In genomic region chr1:180175635-180176034, GRCm38 (mm10) we compare ENCODE assay signal across 15 mouse cellular contexts. TPM values are rescaled to one million over a fixed set of nuclear protein-coding genes. Genes with fewer than 3 reads are reported as not detected.
DNase-seq lines count a peak whose midpoint lies in the region; ATAC-seq and TF ChIP-seq lines count a peak whose summit lies in the region.
"Had no signal": no experiment of that assay in that cellular context is flagged by ENCODE, and none has a peak within 500 bp of the region (broad histone marks: within the 10 kb centered on the region; RNA-seq: fewer than 3 reads in every experiment).

No protein-coding gene starts in this region.

- ATAC-seq in forebrain, embryonic 16.5 days = peak; percentile 52; the same call in 1 of the 2 replicates
- no peak for ATAC-seq in forebrain, embryonic 12.5 days (ENCODE audit: low FRiP score)
- ATAC-seq in granulocyte monocyte progenitor cell, adult 5-6 weeks (replicated peaks; ENCODE audit: poor library complexity, severe bottlenecking) = no peak
- ATAC-seq in midbrain, embryonic 14.5 days (ENCODE audit: low FRiP score, low TSS enrichment) = no peak
- ATAC-seq: forebrain, embryonic 13.5 days had no signal

- no peaks in the 10 kb centered on the region for H3K9me3 ChIP-seq in forebrain, embryonic 16.5 days (ENCODE audit: control insufficient read depth, low read length)
- no peaks in the 10 kb centered on the region for H3K9me3 ChIP-seq in forebrain, embryonic 12.5 days
- H3K9me3 ChIP-seq in CH12.LX (replicated peaks; ENCODE audit: low read length) = no peaks in the 10 kb centered on the region
- no peaks in the 10 kb centered on the region for H3K9me3 ChIP-seq in midbrain, embryonic 14.5 days (ENCODE audit: control insufficient read depth, low read length)
- H3K9me3 ChIP-seq: embryonic facial prominence, embryonic 12.5 days; forebrain, embryonic 13.5 days; neural tube, embryonic 13.5 days had no signal

- H3K9ac ChIP-seq in forebrain, embryonic 16.5 days (replicated peaks; ENCODE audit: low read depth, low read length) = no peak overlapping the region
- H3K9ac ChIP-seq in forebrain, embryonic 12.5 days = no peak overlapping the region
- H3K9ac ChIP-seq in CH12.LX (ENCODE audit: insufficient read depth, low read depth) = no peak overlapping the region
- no peak overlapping the region for H3K9ac ChIP-seq in midbrain, embryonic 14.5 days (replicated peaks; ENCODE audit: low read length)
- H3K9ac ChIP-seq: embryonic facial prominence, embryonic 12.5 days; forebrain, embryonic 13.5 days; liver, embryonic 14.5 days; neural tube, embryonic 13.5 days had no signal

- TF ChIP-seq RAD21 in CH12.LX (IDR thresholded peaks at IDR 0.05; ENCODE audit: low read depth, low read length) = no peak

- no peak for TF ChIP-seq CTCF in CH12.LX (conservative IDR thresholded peaks at IDR 0.05 in 1 of 2, IDR thresholded peaks at IDR 0.05 in 1 of 2; ENCODE audit: low read depth in 2 of 2, low read length in 2 of 2)

- no peak for DNase-seq in CH12.LX (ENCODE audit: extremely low read depth)
- peak; percentile 86 for DNase-seq in kidney, adult 11 months
- DNase-seq in kidney, postnatal 25 days = peak; percentile 73 to 91
- DNase-seq in midbrain, embryonic 14.5 days = no peak
- DNase-seq in embryo, embryonic 10 days (ENCODE audit: low spot score) = no peak
- DNase-seq: cerebellum, adult 9-10 months; gastrocnemius, postnatal 36 days; thymus, adult 2 months had no signal

- no peak overlapping the region for H3K27ac ChIP-seq in forebrain, embryonic 16.5 days (ENCODE audit: low read length)
- H3K27ac ChIP-seq in forebrain, embryonic 12.5 days = no peak overlapping the region
- H3K27ac ChIP-seq in CH12.LX (ENCODE audit: insufficient read depth, low read depth) = peak overlapping the region; percentile 8; the same call in 1 of the 2 replicates
- no peak overlapping the region for H3K27ac ChIP-seq in midbrain, embryonic 14.5 days (replicated peaks; ENCODE audit: low read depth, low read length)
- H3K27ac ChIP-seq: embryonic facial prominence, embryonic 12.5 days; forebrain, embryonic 13.5 days; liver, embryonic 14.5 days; neural tube, embryonic 13.5 days had no signal

- WGBS in forebrain, embryonic 16.5 days = 60% methylated on average over 8 of the region's 8 CpGs
- 66% methylated on average over 8 of the region's 8 CpGs for WGBS in forebrain, embryonic 12.5 days
- 58% methylated on average over 8 of the region's 8 CpGs for WGBS in midbrain, embryonic 14.5 days

- H3K27me3 ChIP-seq in forebrain, embryonic 16.5 days (replicated peaks; ENCODE audit: control insufficient read depth, insufficient read depth, low read length) = no peaks in the 10 kb centered on the region
- H3K27me3 ChIP-seq in forebrain, embryonic 12.5 days = no peaks in the 10 kb centered on the region
- H3K27me3 ChIP-seq in CH12.LX (replicated peaks) = no peaks in the 10 kb centered on the region
- no peaks in the 10 kb centered on the region for H3K27me3 ChIP-seq in midbrain, embryonic 14.5 days (ENCODE audit: control insufficient read depth, insufficient read depth, low read length)
- H3K27me3 ChIP-seq: embryonic facial prominence, embryonic 12.5 days; forebrain, embryonic 13.5 days; neural tube, embryonic 13.5 days had no signal

- TF ChIP-seq EP300 in CH12.LX (IDR thresholded peaks at IDR 0.05; ENCODE audit: low read length) = no peak

- H3K79me2 ChIP-seq in CH12.LX (replicated peaks; ENCODE audit: control insufficient read depth, extremely low read depth, insufficient read depth, poor library complexity, severe bottlenecking) = peaks cover 23% of the 10 kb centered on the region

- in situ Hi-C loops in CH12.LX (cut with MboI; ENCODE audit: low pct_ligation_motif_present, low pct_unique_long_range_greater_than_20kb, low sequenced_read_pairs) = loop anchor here (5.0 kb wide), 1 partner anchor 42 kb away; no protein-coding TSS in a partner anchor

- TF ChIP-seq POLR2A in CH12.LX (IDR thresholded peaks at IDR 0.05; ENCODE audit: low read depth, low read length) = no peak

- no peaks in the 10 kb centered on the region for H3K4me1 ChIP-seq in forebrain, embryonic 16.5 days (replicated peaks; ENCODE audit: control insufficient read depth, insufficient read depth, low read length)
- H3K4me1 ChIP-seq in forebrain, embryonic 12.5 days = no peaks in the 10 kb centered on the region
- H3K4me1 ChIP-seq in CH12.LX (ENCODE audit: control insufficient read depth in 1 of 2, insufficient read depth in 2 of 2) = peaks cover 22 to 53% of the 10 kb centered on the region in 2 experiments
- no peaks in the 10 kb centered on the region for H3K4me1 ChIP-seq in midbrain, embryonic 14.5 days (ENCODE audit: control insufficient read depth, insufficient read depth, low read length)
- H3K4me1 ChIP-seq: embryonic facial prominence, embryonic 12.5 days; forebrain, embryonic 13.5 days; neural tube, embryonic 13.5 days had no signal

- dilution Hi-C loops in CH12.LX (cut with MboI; ENCODE audit: extremely low pct_ligation_motif_present, extremely low pct_unique_long_range_greater_than_20kb, low sequenced_read_pairs) = no loop called here

- no peaks in the 10 kb centered on the region for H3K36me3 ChIP-seq in forebrain, embryonic 16.5 days (ENCODE audit: control insufficient read depth, insufficient read depth)
- H3K36me3 ChIP-seq in forebrain, embryonic 12.5 days (replicated peaks) = no peaks in the 10 kb centered on the region
- H3K36me3 ChIP-seq in CH12.LX (replicated peaks in 1 of 2; ENCODE audit: control insufficient read depth in 1 of 2, insufficient read depth in 1 of 2, low read length in 1 of 2) = peaks cover 94 to 98% of the 10 kb centered on the region in 2 experiments
- no peaks in the 10 kb centered on the region for H3K36me3 ChIP-seq in midbrain, embryonic 14.5 days (ENCODE audit: control insufficient read depth, insufficient read depth, low read length)
- H3K36me3 ChIP-seq: embryonic facial prominence, embryonic 12.5 days; neural tube, embryonic 13.5 days had no signal

- no peak overlapping the region for H3K4me2 ChIP-seq in forebrain, embryonic 16.5 days (ENCODE audit: low read length)
- no peak overlapping the region for H3K4me2 ChIP-seq in forebrain, embryonic 12.5 days
- no peak overlapping the region for H3K4me2 ChIP-seq in CH12.LX (ENCODE audit: insufficient read depth, low read depth, poor library complexity, severe bottlenecking)
- H3K4me2 ChIP-seq in midbrain, embryonic 14.5 days (ENCODE audit: low read length) = no peak overlapping the region
- H3K4me2 ChIP-seq: embryonic facial prominence, embryonic 12.5 days; forebrain, embryonic 13.5 days; neural tube, embryonic 13.5 days had no signal

- no peak overlapping the region for H3K4me3 ChIP-seq in forebrain, embryonic 16.5 days (replicated peaks; ENCODE audit: low read length)
- no peak overlapping the region for H3K4me3 ChIP-seq in forebrain, embryonic 12.5 days (replicated peaks)
- H3K4me3 ChIP-seq in CH12.LX (replicated peaks in 1 of 3; ENCODE audit: low read depth in 2 of 3, low read length in 2 of 3, poor library complexity in 1 of 3) = no peak overlapping the region
- no peak overlapping the region for H3K4me3 ChIP-seq in midbrain, embryonic 14.5 days (replicated peaks; ENCODE audit: low read depth, low read length)
- H3K4me3 ChIP-seq: embryonic facial prominence, embryonic 12.5 days; forebrain, embryonic 13.5 days; neural tube, embryonic 13.5 days had no signal

TF ChIP-seq in CH12.LX, 34 proteins besides CTCF, POLR2A, EP300 and RAD21:
- no peak for TF ChIP-seq JUND (conservative IDR thresholded peaks at IDR 0.05; ENCODE audit: low read depth, low read length)
- no peak for TF ChIP-seq POLR2AphosphoS2 (IDR thresholded peaks at IDR 0.05; ENCODE audit: low read depth, low read length)
- no peak for TF ChIP-seq BHLHE40 (IDR thresholded peaks at IDR 0.05; ENCODE audit: low read depth, low read length)

RNA-seq across cellular contexts. Expression of gene Coq8a, which starts 23.8 kb away (rescaled TPM):
- polyA plus RNA-seq in forebrain, embryonic 16.5 days (2015; fragmentation: Nextera tagmentation; extraction: Ambion mirVana) = 4.1 and 5.1 TPM in 2 replicates
- 1.4 and 2.0 TPM in 2 replicates for polyA plus RNA-seq in forebrain, embryonic 12.5 days (2016; fragmentation: Nextera tagmentation; extraction: Ambion mirVana)
- total RNA-seq in CH12.LX (2012; rRNA removed) (74.0 and 88.1 TPM in 2 replicates), CH12.LX (2014; rRNA removed) (73.4 and 84.6 TPM in 2 replicates)
- 237 and 248 TPM in 2 replicates for polyA plus RNA-seq in CH12.LX (2012; ENCODE audit: insufficient read length, low read depth)
- total RNA-seq in granulocyte monocyte progenitor cell, adult 5-6 weeks (2014; fragmentation: Nextera tagmentation) = 3.2 and 6.9 TPM in 2 replicates
- total RNA-seq in granulocyte monocyte progenitor cell, adult 5-6 weeks (2017) = 9.1 and 11.3 TPM in 2 replicates
- 2.0 and 2.1 TPM in 2 replicates for polyA plus RNA-seq in midbrain, embryonic 14.5 days (2014; fragmentation: Nextera tagmentation; extraction: Ambion mirVana)

Comparison
In these comparisons a context has a peak if more than half of its experiments do, and no peak if none do; other contexts are left out.
1. DNase-seq: peak in kidney, adult 11 months (single experiment) and kidney, postnatal 25 days (2 of 2); none in CH12.LX (single experiment), midbrain, embryonic 14.5 days (single experiment) and embryo, embryonic 10 days (single experiment).
2. RNA of gene Coq8a, which starts 23.8 kb away (polyA plus RNA-seq): 237 to 248 TPM in CH12.LX; 4.1 to 5.1 TPM in forebrain, embryonic 16.5 days, 2.0 to 2.1 TPM in midbrain, embryonic 14.5 days and 1.4 to 2.0 TPM in forebrain, embryonic 12.5 days; every median in the first group is over 10 times any median in the second.